Mouse (Mus musculus): ENCODE results near the gene Fam228b.

DNA sequence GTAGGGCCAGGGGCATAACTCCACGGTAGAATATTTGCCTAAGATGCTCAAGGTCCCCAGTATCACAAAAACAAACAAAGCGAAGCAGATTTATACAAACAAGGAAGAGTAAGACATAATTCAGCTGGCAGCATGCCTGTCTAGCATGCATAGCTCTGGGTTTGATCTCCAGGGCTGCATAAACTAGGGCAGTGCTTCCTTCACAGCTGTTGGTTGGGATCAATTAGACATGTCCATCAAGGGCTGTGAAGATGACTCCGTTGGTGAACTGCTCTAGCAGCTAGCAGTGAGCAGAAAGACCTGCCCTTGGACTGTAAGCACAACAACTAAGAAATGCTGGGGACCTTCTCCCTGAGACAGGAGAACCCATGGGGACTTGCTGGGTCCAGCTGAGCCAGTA is 42.6 kb upstream of the Fam228b start:
- no peak for TF ChIP-seq CTCF (conservative IDR thresholded peaks at IDR 0.05; ENCODE audit: insufficient read depth, insufficient read length, low read depth, low read length)
- TF ChIP-seq POLR2A (IDR thresholded peaks at IDR 0.05; ENCODE audit: low read depth, low read length): no peak
